In the genomic region with DNA sequence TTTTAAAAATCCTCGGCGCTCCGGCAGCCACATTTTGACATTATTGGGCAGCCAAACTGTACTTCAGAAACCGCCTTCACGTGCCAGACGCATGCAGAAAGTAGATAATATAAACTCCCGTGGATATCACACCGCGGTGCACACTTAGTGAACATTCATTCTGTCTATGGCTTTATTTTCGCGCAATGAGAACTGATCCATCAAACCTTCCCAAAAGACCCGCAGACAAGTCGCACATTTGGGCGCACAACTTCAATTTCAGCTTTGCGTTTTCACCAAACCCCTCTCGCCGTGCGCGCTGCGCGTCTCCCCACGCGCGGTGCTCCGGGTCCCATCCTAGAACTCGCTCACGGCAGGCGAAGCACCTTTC, we compare ENCODE assay signal across 8 mouse cellular contexts. TPM values are rescaled to one million over a fixed set of nuclear protein-coding genes. Genes with fewer than 3 reads are reported as not detected.
A peak's percentile ranks its signal among the peaks of the same experiment; 100 is the strongest.
DNase-seq lines count a peak whose midpoint lies in the region; ATAC-seq and TF ChIP-seq lines count a peak whose summit lies in the region.

No protein-coding gene starts in this region.

- DNase-seq in left cerebral cortex, adult 2 months (ENCODE audit: extremely low spot score in 1 of 2, low spot score in 2 of 2): no peak
- DNase-seq in left cerebral cortex, adult 9 months (ENCODE audit: low spot score in 2 of 2): no peak
- peak; percentile 34 for DNase-seq in c-Kit-positive CD71-positive TER-119-positive erythroid progenitor cells, embryonic 14.5 days (ENCODE audit: low spot score)
- DNase-seq in hindbrain, embryonic 11.5 days (ENCODE audit: low spot score): no peak
- DNase-seq in midbrain, embryonic 10.5 days (ENCODE audit: low spot score): no peak
- no peak for DNase-seq in T-cell, adult 2 months (ENCODE audit: low spot score)
- no peak for DNase-seq in right cerebral cortex, postnatal 25 days
- DNase-seq in left cerebral cortex, postnatal 36 days (ENCODE audit: low spot score in 2 of 2): no peak

- H3K4me3 ChIP-seq in left cerebral cortex, adult 2 months: peak overlapping the region; percentile 94
- peak overlapping the region; percentile 94 for H3K4me3 ChIP-seq in hindbrain, embryonic 11.5 days (ENCODE audit: low read depth, low read length)
- peak overlapping the region; percentile 92 for H3K4me3 ChIP-seq in midbrain, embryonic 10.5 days

- no peaks in the 10 kb centered on the region for H3K36me3 ChIP-seq in hindbrain, embryonic 11.5 days (ENCODE audit: control insufficient read depth, insufficient read depth, low read length)
- H3K36me3 ChIP-seq in midbrain, embryonic 10.5 days: peaks cover 10% of the 10 kb centered on the region

- peak overlapping the region; percentile 76 for H3K4me2 ChIP-seq in hindbrain, embryonic 11.5 days (replicated peaks; ENCODE audit: low read depth, low read length)

- H3K27me3 ChIP-seq in hindbrain, embryonic 11.5 days (ENCODE audit: control insufficient read depth, insufficient read depth, low read length): no peaks in the 10 kb centered on the region
- H3K27me3 ChIP-seq in midbrain, embryonic 10.5 days (ENCODE audit: low read depth, poor library complexity, severe bottlenecking): no peaks in the 10 kb centered on the region

- peak overlapping the region; percentile 80 for H3K9ac ChIP-seq in hindbrain, embryonic 11.5 days (ENCODE audit: low read depth, low read length)

- peak overlapping the region; percentile 97 for H3K27ac ChIP-seq in left cerebral cortex, adult 2 months
- peak overlapping the region; percentile 99 for H3K27ac ChIP-seq in hindbrain, embryonic 11.5 days (ENCODE audit: low read depth, low read length)
- H3K27ac ChIP-seq in midbrain, embryonic 10.5 days (replicated peaks): peak overlapping the region; percentile 100

- H3K4me1 ChIP-seq in hindbrain, embryonic 11.5 days (replicated peaks; ENCODE audit: control insufficient read depth, insufficient read depth, low read length): no peaks in the 10 kb centered on the region; the same call in 1 of the 2 replicates
- H3K4me1 ChIP-seq in midbrain, embryonic 10.5 days: peaks cover 32% of the 10 kb centered on the region

- intact Hi-C loops in left cerebral cortex, adult 2 months (cut with DNase I): loop anchor here (5.0 to 10.0 kb wide), 4 partner anchors 117 to 513 kb away; no protein-coding TSS in a partner anchor
- intact Hi-C loops in left cerebral cortex, postnatal 36 days (cut with DNase I): loop anchor here (5.0 to 10.0 kb wide), 9 partner anchors 72 to 1418 kb away; no protein-coding TSS in a partner anchor

- TF ChIP-seq CTCF in left cerebral cortex, adult 2 months (IDR thresholded peaks at IDR 0.05): no peak

- ATAC-seq in hindbrain, embryonic 11.5 days (ENCODE audit: low FRiP score): no peak

- under 1% methylated on average over 28 of the region's 28 CpGs for WGBS in hindbrain, embryonic 11.5 days
- WGBS in midbrain, embryonic 10.5 days: under 1% methylated on average over 28 of the region's 28 CpGs

- no peaks in the 10 kb centered on the region for H3K9me3 ChIP-seq in hindbrain, embryonic 11.5 days (ENCODE audit: control insufficient read depth, low read length)
- H3K9me3 ChIP-seq in midbrain, embryonic 10.5 days (replicated peaks): no peaks in the 10 kb centered on the region

RNA-seq across cellular contexts. Expression of gene Tbl1xr1, which starts 0.9 kb away (rescaled TPM):
- 100 to 1,000 TPM; 129 to 139 TPM for total RNA-seq in left cerebral cortex, adult 2 months (2021)
- 24.1 and 35.8 TPM in 2 replicates for polyA plus RNA-seq in hindbrain, embryonic 11.5 days (2014; fragmentation: Nextera tagmentation; extraction: Ambion mirVana)
- 20.7 and 22.4 TPM in 2 replicates for polyA plus RNA-seq in midbrain, embryonic 10.5 days (2016; fragmentation: Nextera tagmentation; extraction: Ambion mirVana)
- 100 to 1,000 TPM; 133 to 136 TPM for total RNA-seq in left cerebral cortex, postnatal 36 days (2021)
